In genomic region chr4:148878984-148879610, GRCm38 (mm10) we compare ENCODE assay signal across 12 mouse cellular contexts.
A peak's percentile ranks its signal among the peaks of the same experiment; 100 is the strongest.
DNase-seq lines count a peak whose midpoint lies in the region; ATAC-seq and TF ChIP-seq lines count a peak whose summit lies in the region.
"Had no signal": no experiment of that assay in that cellular context is flagged by ENCODE, and none has a peak within 500 bp of the region (broad histone marks: within the 10 kb centered on the region; RNA-seq: fewer than 3 reads in every experiment).

No protein-coding gene starts in this region.

- no peak overlapping the region for H3K4me3 ChIP-seq in limb, embryonic 14.5 days (replicated peaks; ENCODE audit: low read length)
- H3K4me3 ChIP-seq in limb, embryonic 10.5 days = no peak overlapping the region
- H3K4me3 ChIP-seq in heart, embryonic 11.5 days (ENCODE audit: low read depth, low read length) = no peak overlapping the region
- H3K4me3 ChIP-seq in liver, embryonic 14.5 days (ENCODE audit: insufficient read depth in 1 of 2, low read depth in 2 of 2, low read length in 2 of 2) = no peak overlapping the region
- H3K4me3 ChIP-seq in stomach, embryonic 14.5 days (ENCODE audit: low read depth, low read length) = no peak overlapping the region
- H3K4me3 ChIP-seq: hindbrain, embryonic 12.5 days had no signal

- no peaks in the 10 kb centered on the region for H3K9me3 ChIP-seq in limb, embryonic 14.5 days (ENCODE audit: control insufficient read depth, low read length)
- no peaks in the 10 kb centered on the region for H3K9me3 ChIP-seq in limb, embryonic 10.5 days (replicated peaks)
- no peaks in the 10 kb centered on the region for H3K9me3 ChIP-seq in heart, embryonic 11.5 days (replicated peaks; ENCODE audit: control insufficient read depth, low read length)
- H3K9me3 ChIP-seq in liver, embryonic 14.5 days (ENCODE audit: control insufficient read depth, low read length) = no peaks in the 10 kb centered on the region
- no peaks in the 10 kb centered on the region for H3K9me3 ChIP-seq in stomach, embryonic 14.5 days (ENCODE audit: control insufficient read depth, low read depth, low read length)
- H3K9me3 ChIP-seq: hindbrain, embryonic 12.5 days had no signal

- no peak overlapping the region for H3K4me2 ChIP-seq in limb, embryonic 14.5 days (replicated peaks; ENCODE audit: low read depth, low read length, severe bottlenecking)
- peak overlapping the region; percentile 17; the same call in 1 of the 2 replicates for H3K4me2 ChIP-seq in heart, embryonic 11.5 days
- no peak overlapping the region for H3K4me2 ChIP-seq in liver, embryonic 14.5 days (ENCODE audit: low read depth)
- no peak overlapping the region for H3K4me2 ChIP-seq in stomach, embryonic 14.5 days (replicated peaks; ENCODE audit: low read depth, low read length)
- H3K4me2 ChIP-seq: hindbrain, embryonic 12.5 days had no signal

- WGBS in limb, embryonic 14.5 days = 68% methylated on average over 11 of the region's 11 CpGs
- 62% methylated on average over 11 of the region's 11 CpGs for WGBS in limb, embryonic 10.5 days
- 15% methylated on average over 11 of the region's 11 CpGs for WGBS in heart, embryonic 11.5 days (ENCODE audit: insufficient replicate concordance)
- WGBS in liver, embryonic 14.5 days (ENCODE audit: insufficient replicate concordance) = 24% methylated on average over 11 of the region's 11 CpGs
- WGBS in stomach, embryonic 14.5 days = 55% methylated on average over 11 of the region's 11 CpGs

- TF ChIP-seq EP300 in liver, embryonic 14.5 days (IDR thresholded peaks at IDR 0.05; ENCODE audit: low read depth) = no peak

- ATAC-seq in limb, embryonic 14.5 days (ENCODE audit: low FRiP score, low read depth) = peak; percentile 25
- ATAC-seq in heart, embryonic 11.5 days (replicated peaks; ENCODE audit: insufficient number of reproducible peaks, low FRiP score, low TSS enrichment) = no peak
- ATAC-seq in liver, embryonic 14.5 days (ENCODE audit: insufficient read depth) = peak; percentile 48; the same call in 1 of the 2 replicates
- ATAC-seq in stomach, embryonic 14.5 days (ENCODE audit: insufficient number of reproducible peaks, insufficient read depth, low FRiP score, low read depth) = peak; percentile 38; the same call in 1 of the 2 replicates
- ATAC-seq: forebrain, embryonic 14.5 days; midbrain, embryonic 16.5 days had no signal

- H3K27me3 ChIP-seq in limb, embryonic 14.5 days (ENCODE audit: control insufficient read depth, insufficient read depth, low read length) = peaks cover 29% of the 10 kb centered on the region
- peaks cover 98% of the 10 kb centered on the region for H3K27me3 ChIP-seq in limb, embryonic 10.5 days (ENCODE audit: low read depth, poor library complexity, severe bottlenecking)
- H3K27me3 ChIP-seq in heart, embryonic 11.5 days (ENCODE audit: control insufficient read depth, insufficient read depth, low read length) = no peaks in the 10 kb centered on the region
- peaks cover 4% of the 10 kb centered on the region for H3K27me3 ChIP-seq in liver, embryonic 14.5 days (ENCODE audit: control insufficient read depth, insufficient read depth, low read length)
- H3K27me3 ChIP-seq in stomach, embryonic 14.5 days (ENCODE audit: control insufficient read depth, insufficient read depth, low read length) = no peaks in the 10 kb centered on the region

- TF ChIP-seq CTCF in liver, embryonic 14.5 days (IDR thresholded peaks at IDR 0.05; ENCODE audit: low read depth) = no peak

- intact Hi-C loops in left cerebral cortex, postnatal 36 days (cut with DNase I) = no loop called here

- H3K27ac ChIP-seq in limb, embryonic 14.5 days (replicated peaks; ENCODE audit: low read depth, low read length) = no peak overlapping the region
- no peak overlapping the region for H3K27ac ChIP-seq in limb, embryonic 10.5 days
- peak overlapping the region; percentile 75 for H3K27ac ChIP-seq in heart, embryonic 11.5 days (ENCODE audit: low read depth, low read length)
- H3K27ac ChIP-seq in liver, embryonic 14.5 days = no peak overlapping the region
- H3K27ac ChIP-seq in stomach, embryonic 14.5 days (ENCODE audit: low read length) = no peak overlapping the region; the same call in 1 of the 2 replicates
- H3K27ac ChIP-seq: hindbrain, embryonic 12.5 days had no signal

- no peak overlapping the region for H3K9ac ChIP-seq in limb, embryonic 14.5 days (ENCODE audit: low read depth, low read length, severe bottlenecking)
- H3K9ac ChIP-seq in heart, embryonic 11.5 days (ENCODE audit: low read depth, low read length) = no peak overlapping the region; the same call in 1 of the 2 replicates
- no peak overlapping the region for H3K9ac ChIP-seq in liver, embryonic 14.5 days (replicated peaks)
- H3K9ac ChIP-seq in stomach, embryonic 14.5 days (replicated peaks; ENCODE audit: low read depth, low read length) = no peak overlapping the region
- H3K9ac ChIP-seq: hindbrain, embryonic 12.5 days had no signal

- no peaks in the 10 kb centered on the region for H3K36me3 ChIP-seq in limb, embryonic 14.5 days (ENCODE audit: control insufficient read depth, insufficient read depth, low read length)
- no peaks in the 10 kb centered on the region for H3K36me3 ChIP-seq in limb, embryonic 10.5 days
- no peaks in the 10 kb centered on the region for H3K36me3 ChIP-seq in heart, embryonic 11.5 days (ENCODE audit: control insufficient read depth, insufficient read depth, low read length)
- H3K36me3 ChIP-seq in liver, embryonic 14.5 days (replicated peaks; ENCODE audit: control insufficient read depth, insufficient read depth, low read depth) = no peaks in the 10 kb centered on the region
- no peaks in the 10 kb centered on the region for H3K36me3 ChIP-seq in stomach, embryonic 14.5 days (ENCODE audit: control insufficient read depth, insufficient read depth, low read length)
- H3K36me3 ChIP-seq: hindbrain, embryonic 12.5 days had no signal

- DNase-seq in limb, embryonic 14.5 days (ENCODE audit: low spot score) = no peak
- DNase-seq in limb, embryonic 10.5 days (ENCODE audit: low spot score) = no peak
- DNase-seq in liver, embryonic 14.5 days (ENCODE audit: low read depth in 3 of 3, low spot score in 3 of 3) = no peak
- no peak for DNase-seq in MN1 (ENCODE audit: low spot score)
- DNase-seq in frontal cortex, postnatal 10 days (ENCODE audit: low spot score in 2 of 2) = no peak
- DNase-seq in left cerebral cortex, postnatal 36 days (ENCODE audit: low spot score in 2 of 2) = no peak
- DNase-seq: kidney, postnatal 4 days had no signal

- TF ChIP-seq POLR2A in limb, embryonic 14.5 days (IDR thresholded peaks at IDR 0.05; ENCODE audit: borderline replicate concordance, extremely low read depth, insufficient read depth, insufficient read length) = no peak

- H3K4me1 ChIP-seq in limb, embryonic 14.5 days (ENCODE audit: control insufficient read depth, insufficient read depth, low read length) = no peaks in the 10 kb centered on the region
- H3K4me1 ChIP-seq in limb, embryonic 10.5 days = peaks cover 63% of the 10 kb centered on the region
- H3K4me1 ChIP-seq in heart, embryonic 11.5 days (ENCODE audit: control insufficient read depth, insufficient read depth, low read length) = peaks cover 66% of the 10 kb centered on the region
- peaks cover 0 to 3% of the 10 kb centered on the region in 2 experiments; a peak in 2 of 4 replicates for H3K4me1 ChIP-seq in liver, embryonic 14.5 days (replicated peaks; ENCODE audit: control insufficient read depth in 2 of 2, insufficient read depth in 2 of 2, low read length in 1 of 2)
- H3K4me1 ChIP-seq in stomach, embryonic 14.5 days (ENCODE audit: control insufficient read depth, insufficient read depth, low read length) = peaks cover 12% of the 10 kb centered on the region
